Mouse (Mus musculus): ENCODE measurements around the gene Acox3.

The Acox3 gene

GRCm38 (mm10) chr5:35648230-35648629 is 65.4 kb downstream of the Acox3 start:
- no peak for DNase-seq (ENCODE audit: low spot score)

GRCm38 (mm10) chr5:35652319-35652718 is 69.5 kb downstream of the Acox3 start:
- no peak for DNase-seq (ENCODE audit: low spot score)

GRCm38 (mm10) chr5:35652872-35653271 is 70.0 kb downstream of the Acox3 start:
- no peak for DNase-seq (ENCODE audit: low spot score)

- DNase-seq (ENCODE audit: low spot score) = no peak
These were observed 71.0 kb downstream of the Acox3 start for GRCm38 (mm10) chr5:35653743-35654395.

GRCm38 (mm10) chr5:35655753-35656485 is 73.1 kb downstream of the Acox3 start:
- no peak for DNase-seq (ENCODE audit: low spot score)

GRCm38 (mm10) chr5:35659503-35659902 is 76.7 kb downstream of the Acox3 start:
- no peak for DNase-seq (ENCODE audit: low spot score)

- DNase-seq (ENCODE audit: low spot score) = no peak
These were observed 78.4 kb downstream of the Acox3 start for GRCm38 (mm10) chr5:35661210-35661609.

GRCm38 (mm10) chr5:35662021-35662545 is 79.2 kb downstream of the Acox3 start:
- no peak for DNase-seq (ENCODE audit: low spot score)

Data from urinary bladder, postnatal 10 days (tissue).